Comparison of ENCODE assay signal across 9 mouse cellular contexts in genomic region chr12:113215667-113216346, GRCm38 (mm10). TPM values are rescaled to one million over a fixed set of nuclear protein-coding genes. Genes with fewer than 3 reads are reported as not detected.
DNase-seq lines count a peak whose midpoint lies in the region; ATAC-seq and TF ChIP-seq lines count a peak whose summit lies in the region.
"Had no signal": no experiment of that assay in that cellular context is flagged by ENCODE, and none has a peak within 500 bp of the region (broad histone marks: within the 10 kb centered on the region; RNA-seq: fewer than 3 reads in every experiment).

No protein-coding gene starts in this region.

- TF ChIP-seq EP300 in liver, postnatal 0 days (IDR thresholded peaks at IDR 0.05; ENCODE audit: low read depth) = no peak

- H3K4me3 ChIP-seq in liver, postnatal 0 days (ENCODE audit: low read depth, low read length) = no peak overlapping the region
- H3K4me3 ChIP-seq in neural tube, embryonic 11.5 days (ENCODE audit: low read depth, low read length) = no peak overlapping the region
- H3K4me3 ChIP-seq: limb, embryonic 15.5 days had no signal

- WGBS in liver, postnatal 0 days (ENCODE audit: insufficient replicate concordance) = 10% methylated on average over 6 of the region's 6 CpGs
- WGBS in neural tube, embryonic 11.5 days = 18% methylated on average over 6 of the region's 6 CpGs

- H3K27me3 ChIP-seq in liver, postnatal 0 days (ENCODE audit: insufficient read depth, low read length) = no peaks in the 10 kb centered on the region
- H3K27me3 ChIP-seq in neural tube, embryonic 11.5 days (ENCODE audit: control insufficient read depth, insufficient read depth, low read length) = no peaks in the 10 kb centered on the region
- H3K27me3 ChIP-seq: limb, embryonic 15.5 days had no signal

- DNase-seq in spleen, adult 18-20 months = peak; percentile 56 to 73
- no peak for DNase-seq in spleen, adult 12 weeks (ENCODE audit: low spot score)
- DNase-seq in cerebellum, postnatal 14 days = peak; percentile 77 to 82
- DNase-seq in gastrocnemius, postnatal 25 days = peak; percentile 66
- peak; percentile 48 for DNase-seq in kidney, adult 11 months
- peak; percentile 77 for DNase-seq in liver, postnatal 0 days
- DNase-seq in neural tube, embryonic 11.5 days (ENCODE audit: low spot score) = peak; percentile 66
- peak; percentile 63 for DNase-seq in thymus, postnatal 0 days (ENCODE audit: low spot score)

- no peak overlapping the region for H3K4me2 ChIP-seq in liver, postnatal 0 days (ENCODE audit: low read depth, low read length)
- H3K4me2 ChIP-seq in neural tube, embryonic 11.5 days (ENCODE audit: low read depth) = no peak overlapping the region
- H3K4me2 ChIP-seq: limb, embryonic 15.5 days had no signal

- no peaks in the 10 kb centered on the region for H3K4me1 ChIP-seq in liver, postnatal 0 days (ENCODE audit: insufficient read depth)
- no peaks in the 10 kb centered on the region for H3K4me1 ChIP-seq in neural tube, embryonic 11.5 days (ENCODE audit: control insufficient read depth, insufficient read depth, low read length)
- H3K4me1 ChIP-seq: limb, embryonic 15.5 days had no signal

- peak; percentile 47 for ATAC-seq in liver, postnatal 0 days
- no peak; the same call in 1 of the 2 replicates for ATAC-seq in neural tube, embryonic 11.5 days (ENCODE audit: insufficient read depth, low FRiP score, low TSS enrichment)

- no peak overlapping the region for H3K9ac ChIP-seq in liver, postnatal 0 days (replicated peaks)
- H3K9ac ChIP-seq in neural tube, embryonic 11.5 days (ENCODE audit: low read length) = no peak overlapping the region
- H3K9ac ChIP-seq: limb, embryonic 15.5 days had no signal

- H3K27ac ChIP-seq in liver, postnatal 0 days (ENCODE audit: low read depth) = no peak overlapping the region
- H3K27ac ChIP-seq in neural tube, embryonic 11.5 days (ENCODE audit: low read depth, low read length) = no peak overlapping the region
- H3K27ac ChIP-seq: limb, embryonic 15.5 days had no signal

- H3K9me3 ChIP-seq in liver, postnatal 0 days (ENCODE audit: low read length) = no peaks in the 10 kb centered on the region
- no peaks in the 10 kb centered on the region for H3K9me3 ChIP-seq in neural tube, embryonic 11.5 days (ENCODE audit: control insufficient read depth, low read length)
- H3K9me3 ChIP-seq: limb, embryonic 15.5 days had no signal

- peak; percentile 86 for TF ChIP-seq CTCF in liver, postnatal 0 days (IDR thresholded peaks at IDR 0.05; ENCODE audit: low read depth)

- H3K36me3 ChIP-seq in liver, postnatal 0 days (replicated peaks; ENCODE audit: insufficient read depth, low read length) = no peaks in the 10 kb centered on the region
- H3K36me3 ChIP-seq in neural tube, embryonic 11.5 days (ENCODE audit: control insufficient read depth, insufficient read depth, low read length) = no peaks in the 10 kb centered on the region
- H3K36me3 ChIP-seq: limb, embryonic 15.5 days had no signal

RNA-seq across cellular contexts. Expression of gene Tmem121, which starts 30.1 kb away (rescaled TPM):
- total RNA-seq in gastrocnemius, postnatal 25 days (2021) = under 1 TPM; 0.33 to 0.46 TPM
- polyA plus RNA-seq in liver, postnatal 0 days (2015; fragmentation: Nextera tagmentation; extraction: Ambion mirVana) = 0.20 and 0.21 TPM in 2 replicates
- 13.2 and 13.7 TPM in 2 replicates for polyA plus RNA-seq in neural tube, embryonic 11.5 days (2014; fragmentation: Nextera tagmentation; extraction: Ambion mirVana)
- 35.5 and 37.2 TPM in 2 replicates for polyA plus RNA-seq in thymus, postnatal 0 days (2015; fragmentation: Nextera tagmentation; extraction: Ambion mirVana)

RNA-seq across cellular contexts. Expression of gene Tedc1, which starts 59.6 kb away (rescaled TPM):
- total RNA-seq in gastrocnemius, postnatal 25 days (2021) = under 1 TPM; 0.46 to 0.54 TPM
- 3.9 and 4.6 TPM in 2 replicates for polyA plus RNA-seq in liver, postnatal 0 days (2015; fragmentation: Nextera tagmentation; extraction: Ambion mirVana)
- polyA plus RNA-seq in neural tube, embryonic 11.5 days (2014; fragmentation: Nextera tagmentation; extraction: Ambion mirVana) = 30.6 and 36.0 TPM in 2 replicates
- polyA plus RNA-seq in thymus, postnatal 0 days (2015; fragmentation: Nextera tagmentation; extraction: Ambion mirVana) = 49.4 and 71.1 TPM in 2 replicates

Comparison
In these comparisons a context has a peak if more than half of its experiments do, and no peak if none do; other contexts are left out.
1. RNA of gene Tmem121, which starts 30.1 kb away (polyA plus RNA-seq): 35.5 to 37.2 TPM in thymus, postnatal 0 days and 13.2 to 13.7 TPM in neural tube, embryonic 11.5 days; 0.20 to 0.21 TPM in liver, postnatal 0 days; every median in the first group is over 10 times any median in the second.